Mouse (Mus musculus) testis, postnatal 10 days (tissue): ENCODE results near the gene Stx17.

Experiments used
- DNase-seq: peaks from one replicate; pipeline ENCODE4 v3.0.0; 2021; ENCODE audit warnings: low spot score

The Stx17 gene

GRCm38 (mm10) chr4:48163851-48164250, 39.1 kb downstream of the Stx17 start:
- no peak for DNase-seq

DNA sequence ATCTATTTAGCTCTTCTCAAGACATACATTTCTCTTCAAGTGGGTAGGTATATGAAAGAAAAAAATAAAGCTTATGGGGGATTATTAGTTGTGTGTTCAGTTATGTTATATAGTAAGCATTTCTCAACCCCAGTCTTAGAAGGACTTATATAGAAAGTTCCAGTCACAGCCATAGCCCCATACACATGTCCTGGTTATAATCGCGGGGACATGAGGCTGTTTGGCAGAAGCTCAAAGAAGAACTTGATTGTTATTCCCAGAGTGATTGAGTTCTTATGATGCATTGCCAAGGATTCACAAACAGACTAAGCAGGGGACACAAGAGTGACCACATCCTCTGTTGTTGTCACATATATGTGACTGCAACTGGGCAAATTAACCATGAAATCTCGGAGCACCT, 51.0 kb downstream of the Stx17 start:
- DNase-seq = no peak

- no peak for DNase-seq
These were observed 56.2 kb downstream of the Stx17 start for GRCm38 (mm10) chr4:48180922-48181321.

GRCm38 (mm10) chr4:48181366-48181765, 56.7 kb downstream of the Stx17 start:
- DNase-seq = no peak

DNA sequence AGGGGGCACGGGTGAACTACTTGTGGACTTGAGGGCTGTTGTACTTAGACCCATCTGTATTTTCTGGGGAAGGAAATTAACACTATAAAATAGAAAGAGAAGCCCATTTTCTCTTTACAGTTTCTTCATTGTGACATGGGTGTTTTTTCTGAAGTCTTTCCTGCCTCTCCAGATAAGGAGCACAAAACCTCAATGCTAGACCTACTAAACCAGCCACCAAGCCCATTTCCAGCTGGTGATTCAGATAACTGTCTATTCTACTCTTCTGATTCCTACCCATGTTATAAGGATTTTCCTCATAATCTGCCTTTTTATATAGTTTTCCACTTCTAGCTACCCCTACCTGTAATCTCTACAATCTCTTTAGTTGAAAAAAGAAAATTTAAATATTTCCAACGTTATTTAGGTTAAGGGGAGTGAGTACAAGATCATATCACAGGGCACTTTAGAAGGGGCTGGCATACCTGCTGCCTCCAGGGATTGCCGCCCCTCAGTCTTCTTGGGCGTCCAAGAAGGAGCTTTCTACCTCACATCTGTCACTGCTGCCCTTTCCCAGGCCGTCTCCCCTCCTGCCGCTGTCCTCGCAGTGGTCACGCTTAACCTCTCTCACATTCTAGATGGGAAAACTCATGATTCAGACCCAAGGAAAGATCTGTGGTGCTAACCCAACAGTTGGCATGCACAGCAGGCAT, 57.5 kb downstream of the Stx17 start:
- DNase-seq = no peak

DNA sequence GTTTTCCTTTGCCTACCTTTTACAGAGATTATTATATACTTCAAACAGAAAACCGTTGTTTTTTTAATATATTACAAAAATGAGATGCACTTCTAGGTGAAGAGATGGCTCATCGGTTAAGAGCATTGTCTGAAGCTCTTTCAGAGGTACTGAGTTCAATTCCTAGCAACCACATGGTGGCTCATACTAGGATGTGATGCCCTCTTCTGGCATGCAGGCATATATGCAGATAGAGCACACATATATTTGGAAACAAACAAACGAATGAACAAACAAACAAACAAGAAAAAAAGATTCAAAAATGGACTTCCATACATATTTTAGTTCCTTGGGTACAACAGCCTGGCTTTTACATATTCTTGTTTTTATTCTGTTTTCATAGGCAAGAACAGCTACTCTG, 73.2 kb downstream of the Stx17 start:
- no peak for DNase-seq

DNA sequence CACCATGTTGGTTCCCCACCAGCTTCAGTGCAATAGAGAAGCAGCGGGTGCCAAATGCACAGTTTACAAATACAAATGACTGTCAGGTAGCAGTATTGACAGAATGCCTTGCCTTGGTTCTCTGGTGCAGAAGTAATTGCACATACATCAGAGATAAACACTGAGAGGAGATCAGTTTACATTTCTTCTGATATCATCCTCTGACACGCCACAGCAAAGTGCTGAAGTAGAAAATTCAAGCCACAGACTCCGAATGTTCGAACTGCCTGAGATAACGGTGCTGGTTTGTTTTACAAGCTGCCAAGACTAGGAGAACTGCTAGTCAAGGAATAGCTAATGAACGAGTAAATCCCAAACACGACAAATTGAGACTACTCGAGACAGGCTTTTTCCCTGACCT, 73.7 kb downstream of the Stx17 start:
- no peak for DNase-seq

DNA sequence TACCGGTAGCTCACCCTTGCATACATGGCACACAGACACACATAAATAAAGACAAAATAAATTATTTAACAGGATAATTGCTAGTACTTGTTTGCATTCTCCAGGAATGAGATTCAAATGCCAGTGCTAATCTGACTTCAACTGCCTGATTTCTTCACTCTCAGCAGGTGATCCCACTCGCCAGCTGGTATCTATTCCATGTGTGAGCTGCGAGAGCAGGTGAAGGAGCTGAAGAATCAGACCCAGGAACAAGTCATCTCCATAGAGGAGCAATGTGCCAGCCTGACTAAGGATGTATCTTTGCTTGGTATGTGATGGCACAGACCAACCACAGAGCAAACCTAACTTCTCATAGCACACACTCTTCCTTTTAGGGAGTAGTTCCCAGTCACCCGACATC, 78.8 kb downstream of the Stx17 start:
- DNase-seq = no peak

- peak; percentile 82 for DNase-seq
These were observed 100.5 kb downstream of the Stx17 start for GRCm38 (mm10) chr4:48225173-48225572.

DNA sequence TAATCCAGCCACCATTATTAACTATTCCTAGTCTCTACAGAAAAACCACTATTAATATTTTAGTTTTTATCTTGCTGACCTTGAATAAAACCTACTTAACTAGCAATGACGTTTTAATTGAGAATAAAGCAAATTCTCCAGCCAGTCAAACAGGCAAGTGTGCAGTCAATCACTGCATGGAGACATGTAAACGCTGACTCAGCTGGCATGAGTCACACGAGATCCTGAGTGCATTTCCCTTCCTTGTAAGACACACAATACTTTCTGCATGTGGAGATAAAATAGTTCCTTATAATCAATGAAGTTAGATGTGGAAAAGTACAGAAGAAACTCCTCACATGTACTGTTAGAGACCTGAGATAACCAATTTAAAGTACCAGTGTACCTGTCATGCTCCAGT, 100.9 kb downstream of the Stx17 start:
- no peak for DNase-seq

- no peak for DNase-seq
These were observed 102.1 kb downstream of the Stx17 start for GRCm38 (mm10) chr4:48226800-48227199.
